Mouse (Mus musculus): ENCODE measurements around the gene Apbb1.
A peak's percentile ranks its signal among the peaks of the same experiment; 100 is the strongest.

The Apbb1 gene

GRCm38 (mm10) chr7:105519336-105519735 lies 62.1 kb downstream of the Apbb1 start:
- no peak for DNase-seq

DNA sequence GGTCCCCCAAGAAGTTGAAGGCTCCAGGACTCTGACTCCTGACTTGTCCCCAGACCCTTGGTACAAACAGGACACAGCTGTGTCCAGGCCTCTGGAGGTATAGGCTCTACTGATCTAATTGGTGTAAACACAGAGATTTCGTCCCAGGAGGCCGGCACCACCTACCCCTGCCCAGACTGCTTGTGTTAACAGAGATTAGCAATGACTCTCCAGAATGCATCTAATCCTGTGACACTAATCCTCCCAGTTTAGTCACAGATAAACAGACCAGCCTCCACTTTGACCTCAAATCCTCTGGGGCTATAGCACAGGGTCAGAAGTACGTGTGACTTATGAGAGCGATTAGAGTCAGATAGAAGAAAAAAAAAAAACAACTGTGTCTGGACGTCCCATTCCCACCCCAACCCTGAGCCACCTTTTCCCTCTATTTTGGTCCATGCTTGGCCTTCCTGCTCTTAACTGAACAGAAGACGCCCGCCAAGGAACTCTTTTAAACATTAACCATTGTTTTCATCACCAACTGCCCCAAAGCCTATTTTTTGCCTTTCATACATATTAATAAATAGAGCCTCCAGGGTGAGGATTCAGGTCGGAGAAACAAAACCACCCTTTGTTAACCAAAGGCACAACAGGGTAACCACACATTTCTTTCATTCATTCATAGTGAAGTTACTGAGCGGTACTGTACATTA lies 64.6 kb downstream of the Apbb1 start:
- DNase-seq: peak in 1 of 2 experiments; percentile 66

GRCm38 (mm10) chr7:105515178-105515577 lies 66.3 kb downstream of the Apbb1 start:
- DNase-seq: peak; percentile 45 to 68

- no peak for DNase-seq
Measured at GRCm38 (mm10) chr7:105514561-105514960, 66.9 kb downstream of the Apbb1 start.

- DNase-seq: no peak
Measured at GRCm38 (mm10) chr7:105513845-105514291, 67.6 kb downstream of the Apbb1 start.

- DNase-seq: no peak
Measured at GRCm38 (mm10) chr7:105510143-105510542, 71.3 kb downstream of the Apbb1 start.

All from kidney, adult 8-10 months (tissue).